Mouse (Mus musculus) neural tube, embryonic 13.5 days (tissue): Measurements from ENCODE around the gene Ap1s1. TPM values are rescaled to one million over a fixed set of nuclear protein-coding genes. Genes with fewer than 3 reads are reported as not detected.

Experiments
- ATAC-seq: fragments of 200-750 bp; cut with Nextera tagmentation; 2 replicates; pipeline ENCODE4 v1.8.0; 2017; ENCODE audit warnings: low read depth, mild to moderate bottlenecking, moderate TSS enrichment, moderate library complexity
- H3K27ac ChIP-seq: fragments of 300-500 bp; sonication (generic); replicated peaks from 2 replicates; pipeline ENCODE4 v1.5.1; 2015; ENCODE audit warnings: moderate library complexity, mild to moderate bottlenecking, inconsistent platforms
- H3K27me3 ChIP-seq: fragments of 300-500 bp; sonication (generic); 2 replicates; pipeline ENCODE4 v1.6.1; 2015; ENCODE audit warnings: mild to moderate bottlenecking, inconsistent platforms
- H3K36me3 ChIP-seq: fragments of 300-500 bp; sonication (generic); 2 replicates; pipeline ENCODE4 v1.6.1; 2015; ENCODE audit warnings: mild to moderate bottlenecking, inconsistent platforms
- H3K4me1 ChIP-seq: fragments of 300-500 bp; sonication (generic); replicated peaks from 2 replicates; pipeline ENCODE4 v1.6.1; 2015; ENCODE audit warnings: inconsistent platforms
- H3K4me2 ChIP-seq: fragments of 300-500 bp; sonication (generic); 2 replicates; pipeline ENCODE4 v1.6.1; 2015; ENCODE audit warnings: inconsistent platforms, mild to moderate bottlenecking, moderate library complexity
- H3K4me3 ChIP-seq: fragments of 300-500 bp; sonication (generic); 2 replicates; pipeline ENCODE4 v1.5.1; 2015; ENCODE audit warnings: mild to moderate bottlenecking, inconsistent platforms
- H3K9ac ChIP-seq: fragments of 300-500 bp; sonication (generic); 2 replicates; pipeline ENCODE4 v1.6.1; 2015; ENCODE audit warnings: moderate library complexity, mild to moderate bottlenecking, inconsistent platforms
- H3K9me3 ChIP-seq: fragments of 300-500 bp; sonication (generic); 2 replicates; pipeline ENCODE4 v1.6.1; 2016; ENCODE audit warnings: inconsistent platforms
- WGBS: fragments of 180-500 bp; shearing (Covaris S2); methylation state at CpG from one replicate; pipeline ENCODE4 v1.1.7; 2015; 5-methylcytosine and 5-hydroxymethylcytosine counted together
- polyA plus RNA-seq: library from polyadenylated mRNA; unstranded; fragments of >200 nt; fragmentation: Nextera tagmentation; extraction: Ambion mirVana; gene quantifications from 2 replicates; pipeline ENCODE4 v1.2.1, GENCODE M21; 2015

Gene Ap1s1
- polyA plus RNA-seq, 1 experiment from 2014 or later, result 207 TPM

DNA sequence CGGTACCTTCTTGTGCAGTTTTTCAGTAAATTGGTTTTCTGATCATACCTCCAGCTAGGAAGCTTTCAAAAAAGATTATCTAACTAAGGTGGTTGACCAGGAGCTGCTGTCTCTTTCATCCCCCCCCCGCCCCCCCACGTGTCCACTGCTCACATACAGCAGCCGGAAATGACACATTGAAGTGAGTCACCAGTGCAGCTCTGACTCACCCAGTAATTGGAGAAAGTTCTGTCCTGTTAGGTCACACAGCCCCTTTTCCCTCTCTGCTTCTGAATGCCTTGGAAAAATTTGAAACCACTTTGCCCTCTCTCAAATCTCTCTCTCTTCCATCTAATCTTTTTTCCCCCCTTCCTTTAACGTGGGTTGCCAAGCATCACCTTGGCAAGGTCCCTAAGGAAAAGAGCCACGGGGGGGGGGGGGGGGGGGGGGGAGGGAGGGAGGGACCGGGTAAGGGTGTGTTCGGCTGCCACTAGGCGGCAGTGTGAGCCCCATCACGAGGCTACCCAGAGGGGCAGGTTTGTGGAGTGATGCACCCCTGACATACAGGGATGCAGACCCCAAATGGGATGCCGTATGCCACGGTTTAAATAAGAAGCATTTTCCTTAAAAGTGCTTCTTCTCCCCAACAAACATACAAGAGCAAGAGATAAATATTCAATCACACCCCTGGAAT is 16.0 kb upstream of the Ap1s1 start:
- H3K27me3 ChIP-seq, result no peaks in the 10 kb centered on the region
- no peak overlapping the region for H3K4me3 ChIP-seq
- 34% methylated on average over 11 of the region's 12 CpGs for WGBS
- H3K4me2 ChIP-seq, result no peak overlapping the region
- ATAC-seq, result no peak
- H3K4me1 ChIP-seq, result no peaks in the 10 kb centered on the region
- no peak overlapping the region for H3K27ac ChIP-seq
- no peaks in the 10 kb centered on the region for H3K36me3 ChIP-seq
- no peak overlapping the region for H3K9ac ChIP-seq
- H3K9me3 ChIP-seq, result no peaks in the 10 kb centered on the region

DNA sequence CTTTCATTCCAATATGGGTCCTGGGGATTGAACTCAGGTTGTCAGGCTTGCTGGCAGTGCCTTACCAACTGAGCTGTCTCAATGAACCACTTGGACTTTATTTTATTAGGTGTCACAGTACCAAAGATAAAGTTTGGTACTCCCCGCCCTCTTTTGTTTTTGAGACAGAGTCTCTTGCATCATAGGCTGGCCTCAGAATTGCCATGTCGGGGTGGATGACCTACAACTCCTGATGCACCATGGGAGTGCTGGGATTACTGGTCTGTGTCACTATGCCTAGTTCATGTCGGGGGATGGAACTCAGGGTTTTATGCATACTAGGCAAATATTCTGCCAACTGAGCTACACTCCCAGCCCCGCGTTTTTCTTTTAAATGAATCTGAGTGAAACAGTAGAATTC is 8.9 kb upstream of the Ap1s1 start:
- no peaks in the 10 kb centered on the region for H3K9me3 ChIP-seq
- ATAC-seq, result no peak
- no peaks in the 10 kb centered on the region for H3K27me3 ChIP-seq
- no peak overlapping the region for H3K4me2 ChIP-seq
- H3K4me1 ChIP-seq, result peaks cover 9% of the 10 kb centered on the region; the same call in 1 of the 2 replicates
- WGBS, result 86% methylated on average over 5 of the region's 5 CpGs
- H3K4me3 ChIP-seq, result no peak overlapping the region
- no peak overlapping the region for H3K9ac ChIP-seq
- H3K27ac ChIP-seq, result no peak overlapping the region
- no peaks in the 10 kb centered on the region for H3K36me3 ChIP-seq

DNA sequence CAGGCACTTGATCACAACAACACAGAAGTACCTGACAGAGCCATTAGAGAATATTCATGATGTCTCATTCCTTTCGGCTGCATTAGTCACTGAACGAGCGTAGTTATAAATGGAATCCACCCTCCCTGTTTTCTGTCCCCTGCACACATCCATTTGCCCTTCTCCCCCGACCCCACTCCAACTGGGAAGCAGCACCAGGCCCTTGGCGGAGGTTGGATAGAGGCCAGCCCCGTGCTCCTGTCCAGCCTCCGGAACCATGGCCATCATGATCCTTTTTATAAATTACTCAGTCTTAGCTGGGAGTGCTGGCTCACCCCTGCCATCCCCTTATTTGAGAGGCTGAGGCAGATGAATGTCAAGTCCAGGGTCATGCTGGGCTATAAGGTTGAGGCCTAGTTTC is 8.4 kb upstream of the Ap1s1 start:
- no peak overlapping the region for H3K4me3 ChIP-seq
- no peak overlapping the region for H3K27ac ChIP-seq
- no peak overlapping the region for H3K9ac ChIP-seq
- no peaks in the 10 kb centered on the region for H3K27me3 ChIP-seq
- H3K9me3 ChIP-seq, result no peaks in the 10 kb centered on the region
- no peaks in the 10 kb centered on the region for H3K36me3 ChIP-seq
- ATAC-seq, result no peak
- no peak overlapping the region for H3K4me2 ChIP-seq
- peaks cover 9% of the 10 kb centered on the region; the same call in 1 of the 2 replicates for H3K4me1 ChIP-seq
- 88% methylated on average over 7 of the region's 7 CpGs for WGBS

DNA sequence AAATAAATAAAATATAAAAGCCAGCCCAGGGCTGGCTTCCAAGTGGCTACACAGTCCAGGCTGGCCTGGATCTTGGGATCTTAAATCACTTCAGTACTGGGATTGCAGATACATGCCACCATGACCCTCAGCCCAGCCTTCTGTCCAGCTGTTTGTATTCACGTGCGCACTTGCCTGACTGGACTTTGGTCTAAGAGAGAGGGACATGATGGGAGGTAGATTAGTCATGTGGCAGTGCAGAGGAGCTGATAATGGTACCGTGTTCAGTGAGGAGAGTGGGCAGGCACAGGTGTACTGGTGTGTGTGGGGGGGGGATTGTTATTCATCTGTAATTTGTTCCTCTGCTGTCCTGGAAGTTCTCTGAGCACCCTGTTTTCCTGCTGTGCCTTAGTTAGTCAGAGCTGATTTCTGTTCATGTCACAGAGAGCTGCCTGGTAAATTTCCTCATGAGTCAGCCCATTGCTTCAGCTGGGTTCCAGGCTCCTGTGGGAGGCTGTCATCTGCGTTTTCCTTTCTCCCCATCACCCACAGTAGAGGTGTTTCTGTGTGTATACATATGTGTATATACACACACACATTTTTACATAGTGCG is 6.1 kb upstream of the Ap1s1 start:
- Histone ChIP-seq H3K4me2 (no peak overlapping the region), H3K9ac (no peak overlapping the region), H3K4me1 (peaks cover 9% of the 10 kb centered on the region; the same call in 1 of the 2 replicates), H3K27ac (no peak overlapping the region), H3K9me3 (no peaks in the 10 kb centered on the region), H3K4me3 (no peak overlapping the region), H3K36me3 (no peaks in the 10 kb centered on the region), H3K27me3 (no peaks in the 10 kb centered on the region)
- 87% methylated on average over 5 of the region's 5 CpGs for WGBS
- no peak for ATAC-seq

DNA sequence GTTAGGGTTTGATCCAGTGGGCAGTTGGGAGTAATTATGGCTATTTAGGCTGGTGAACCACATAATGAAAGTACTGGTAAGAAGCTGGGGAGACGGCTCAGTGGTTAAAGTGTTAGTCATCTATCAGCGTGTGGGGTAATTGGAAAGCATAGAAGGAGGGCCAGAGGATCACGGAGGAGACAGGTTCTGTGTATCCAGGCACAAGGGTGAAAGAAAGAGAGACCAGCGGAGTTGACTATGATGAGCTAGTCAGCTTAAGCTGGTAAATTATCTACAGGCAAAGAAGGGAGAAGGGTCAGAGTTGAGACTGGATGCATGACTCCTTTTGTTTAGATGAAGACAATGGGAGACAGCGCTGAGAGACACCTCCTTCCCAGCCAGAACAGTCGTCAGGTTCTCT is 5.2 kb upstream of the Ap1s1 start:
- no peaks in the 10 kb centered on the region for H3K9me3 ChIP-seq
- no peaks in the 10 kb centered on the region for H3K27me3 ChIP-seq
- no peak overlapping the region for H3K27ac ChIP-seq
- no peak overlapping the region for H3K4me3 ChIP-seq
- ATAC-seq, result no peak
- WGBS, result 26% methylated on average over 6 of the region's 6 CpGs
- no peak overlapping the region for H3K9ac ChIP-seq
- H3K36me3 ChIP-seq, result no peaks in the 10 kb centered on the region
- peaks cover 15% of the 10 kb centered on the region for H3K4me1 ChIP-seq
- no peak overlapping the region for H3K4me2 ChIP-seq

DNA sequence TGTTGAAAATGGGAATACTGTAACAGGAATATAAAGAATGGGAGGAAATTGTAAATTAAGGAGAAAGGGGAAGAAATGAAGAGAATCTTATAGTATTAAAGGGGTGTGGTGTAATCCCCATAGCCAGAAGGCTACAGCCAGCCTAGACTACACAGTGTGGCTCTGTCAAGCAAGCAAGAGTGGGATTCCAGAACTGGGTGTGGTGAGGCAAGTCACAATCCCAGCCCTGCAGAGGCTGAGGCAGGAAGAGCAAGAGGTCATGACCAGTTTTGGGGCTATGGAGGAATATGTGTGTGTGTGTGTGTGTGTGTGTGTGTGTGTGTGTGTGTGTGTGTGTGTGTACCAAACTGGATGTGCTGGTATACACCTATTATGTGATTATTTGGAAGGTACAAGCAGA is 1.1 kb upstream of the Ap1s1 start:
- no peaks in the 10 kb centered on the region for H3K9me3 ChIP-seq
- no peak overlapping the region for H3K9ac ChIP-seq
- H3K36me3 ChIP-seq, result peaks cover 10% of the 10 kb centered on the region
- H3K4me3 ChIP-seq, result no peak overlapping the region
- H3K4me2 ChIP-seq, result no peak overlapping the region
- no peak for ATAC-seq
- H3K4me1 ChIP-seq, result peaks cover 26% of the 10 kb centered on the region
- no peak overlapping the region for H3K27ac ChIP-seq
- no peaks in the 10 kb centered on the region for H3K27me3 ChIP-seq

DNA sequence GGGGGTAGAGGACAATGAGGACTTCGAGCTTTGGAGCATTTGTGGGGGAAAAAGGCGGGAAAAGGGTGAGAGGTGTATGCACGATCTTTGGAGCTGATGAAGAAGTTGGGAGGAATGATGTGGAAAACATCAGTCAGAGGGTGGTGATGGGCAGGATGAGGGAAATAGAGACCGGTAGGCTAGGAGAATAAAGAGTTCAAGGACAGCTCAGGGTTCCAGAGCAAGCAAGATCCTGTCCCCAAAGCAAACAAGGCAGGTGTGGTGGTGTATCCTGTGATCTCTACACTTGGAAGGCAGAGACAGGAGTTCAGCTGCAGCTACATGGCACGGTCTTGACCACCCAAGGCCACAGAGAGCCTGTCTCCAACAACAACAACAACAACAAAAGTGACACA is 386 bp upstream of the Ap1s1 start:
- H3K36me3 ChIP-seq, result peaks cover 17% of the 10 kb centered on the region
- peak overlapping the region; percentile 64 for H3K27ac ChIP-seq
- no peaks in the 10 kb centered on the region for H3K27me3 ChIP-seq
- H3K9ac ChIP-seq, result peak overlapping the region; percentile 41
- peak overlapping the region; percentile 92 for H3K4me2 ChIP-seq
- H3K4me1 ChIP-seq, result peaks cover 24% of the 10 kb centered on the region
- 24% methylated on average over 5 of the region's 5 CpGs for WGBS
- H3K9me3 ChIP-seq, result no peaks in the 10 kb centered on the region
- ATAC-seq, result no peak; the same call in 1 of the 2 replicates
- peak overlapping the region; percentile 82 for H3K4me3 ChIP-seq

DNA sequence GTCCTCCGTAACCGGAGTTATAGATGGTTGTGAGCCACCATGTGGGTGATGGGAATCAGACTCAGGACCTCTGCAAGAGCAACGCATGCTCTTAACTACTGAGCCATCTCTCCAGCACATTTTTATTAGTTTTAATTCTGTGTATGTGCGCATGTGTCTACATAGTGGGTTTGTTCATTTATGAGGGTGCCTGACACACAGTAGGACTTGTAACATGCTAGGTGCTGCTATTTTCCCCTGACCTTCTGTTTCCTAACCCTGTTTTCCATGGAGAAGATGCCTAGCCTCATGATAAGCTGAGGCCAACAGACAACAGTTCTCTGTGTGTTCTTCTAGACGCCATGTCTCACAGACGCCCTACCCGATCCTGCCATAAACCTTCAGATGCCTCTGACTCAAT is 1.9 kb downstream of the Ap1s1 start:
- Histone ChIP-seq H3K27ac (no peak overlapping the region), H3K4me2 (no peak overlapping the region), H3K4me1 (peaks cover 16% of the 10 kb centered on the region), H3K4me3 (no peak overlapping the region), H3K9ac (no peak overlapping the region), H3K36me3 (peaks cover 38% of the 10 kb centered on the region), H3K27me3 (no peaks in the 10 kb centered on the region), H3K9me3 (no peaks in the 10 kb centered on the region)
- WGBS, result 94% methylated on average over 7 of the region's 7 CpGs
- no peak for ATAC-seq

DNA sequence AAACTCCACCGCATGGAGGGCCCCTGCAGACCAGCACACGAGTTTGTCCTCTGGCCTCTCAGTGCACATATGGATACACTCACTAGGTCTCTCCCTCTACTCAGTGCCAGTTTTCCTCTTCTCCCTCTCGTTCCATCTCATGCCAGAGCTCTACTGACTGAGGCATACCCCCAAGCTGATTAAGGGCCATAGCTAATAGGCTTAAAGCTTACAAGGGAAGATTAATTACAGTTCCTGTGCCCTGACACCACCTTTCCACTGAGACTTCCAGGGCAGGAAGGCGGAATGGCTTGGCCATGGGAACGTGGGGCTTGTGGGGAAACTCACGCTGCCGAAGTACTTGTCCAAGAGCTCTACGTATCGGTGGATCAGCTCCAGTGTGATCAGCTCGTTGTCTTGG is 4.5 kb downstream of the Ap1s1 start:
- WGBS, result 87% methylated on average over 10 of the region's 10 CpGs

DNA sequence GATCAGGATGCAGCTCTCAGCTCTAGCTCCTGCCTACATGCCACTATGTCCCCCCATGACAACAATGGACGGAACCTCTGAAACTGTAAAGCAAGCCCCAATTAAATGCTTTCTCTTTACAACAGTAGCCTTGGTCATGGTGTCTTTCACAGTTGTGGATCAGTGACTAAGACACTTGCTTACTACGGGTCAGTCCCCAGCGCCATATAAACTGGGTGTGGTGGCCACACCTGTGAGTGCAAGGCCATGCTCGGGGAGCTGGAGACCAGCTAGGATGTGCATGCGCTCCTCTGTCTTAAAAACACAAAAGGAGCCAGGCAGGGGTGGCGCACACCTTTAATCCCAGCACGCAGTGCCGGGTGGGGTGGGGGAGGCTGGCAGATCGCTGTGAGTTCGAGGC is 6.5 kb downstream of the Ap1s1 start:
- H3K4me3 ChIP-seq, result no peak overlapping the region
- peaks cover 84% of the 10 kb centered on the region for H3K36me3 ChIP-seq
- peaks cover 6% of the 10 kb centered on the region; the same call in 1 of the 2 replicates for H3K27me3 ChIP-seq
- ATAC-seq, result no peak
- H3K4me2 ChIP-seq, result no peak overlapping the region
- no peaks in the 10 kb centered on the region for H3K9me3 ChIP-seq
- no peak overlapping the region for H3K27ac ChIP-seq
- 94% methylated on average over 10 of the region's 10 CpGs for WGBS
- H3K4me1 ChIP-seq, result peaks cover under 1% of the 10 kb centered on the region; the same call in 1 of the 2 replicates
- H3K9ac ChIP-seq, result no peak overlapping the region

More for the DNA sequence above, 4.5 kb downstream of the Ap1s1 start:
- H3K9me3 ChIP-seq, result no peaks in the 10 kb centered on the region
- no peak overlapping the region for H3K27ac ChIP-seq
- no peak for ATAC-seq
- H3K27me3 ChIP-seq, result no peaks in the 10 kb centered on the region
- H3K9ac ChIP-seq, result no peak overlapping the region
- H3K36me3 ChIP-seq, result peaks cover 64% of the 10 kb centered on the region
- H3K4me3 ChIP-seq, result no peak overlapping the region
- H3K4me1 ChIP-seq, result peaks cover 13% of the 10 kb centered on the region
- H3K4me2 ChIP-seq, result no peak overlapping the region

DNA sequence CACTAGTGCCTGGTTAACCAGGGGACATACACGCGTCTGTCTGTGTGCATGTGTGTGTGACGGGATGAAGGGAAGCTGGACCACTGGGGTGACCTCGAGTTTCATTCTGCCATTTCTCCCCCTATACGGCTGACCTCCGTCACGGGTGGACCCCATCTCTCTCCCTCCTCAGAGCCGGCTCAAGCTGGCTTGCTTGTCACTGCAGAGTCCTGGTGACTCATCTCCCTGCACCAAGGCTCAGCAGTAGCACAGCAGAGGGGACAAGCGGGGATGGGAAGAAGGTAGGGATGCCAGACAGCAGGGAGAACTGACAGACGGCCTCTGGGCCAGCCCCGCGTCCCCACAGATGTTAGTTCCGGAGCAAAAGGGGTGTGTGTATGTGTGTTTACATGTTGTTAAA is 9.7 kb downstream of the Ap1s1 start:
- Histone ChIP-seq H3K4me1 (peaks cover 14% of the 10 kb centered on the region), H3K27me3 (peaks cover 29% of the 10 kb centered on the region), H3K27ac (no peak overlapping the region), H3K36me3 (peaks cover 66% of the 10 kb centered on the region), H3K4me3 (no peak overlapping the region), H3K4me2 (no peak overlapping the region), H3K9ac (no peak overlapping the region), H3K9me3 (no peaks in the 10 kb centered on the region)
- 87% methylated on average over 12 of the region's 13 CpGs for WGBS
- ATAC-seq, result no peak

DNA sequence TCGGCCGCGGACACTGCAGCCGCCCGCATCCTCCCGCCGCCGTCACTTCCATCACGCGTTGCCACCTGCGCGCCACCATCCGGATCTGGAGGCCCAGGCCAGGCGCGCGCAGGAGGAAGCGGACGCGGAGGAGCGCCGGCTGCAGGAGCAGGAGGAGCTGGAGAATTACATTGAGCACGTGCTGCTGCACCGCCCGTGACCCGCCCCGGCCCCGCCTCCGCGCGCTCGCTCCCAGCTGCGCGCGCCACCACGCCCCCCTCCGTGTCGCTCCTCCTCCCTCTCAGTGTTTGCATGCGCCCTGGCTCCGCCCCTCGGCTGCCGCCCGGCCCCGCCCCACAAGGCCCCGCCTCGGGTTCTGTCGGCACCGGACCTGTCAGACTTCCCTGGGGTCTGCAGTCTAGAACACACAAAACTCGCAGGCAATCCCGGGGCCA is 13.3 kb downstream of the Ap1s1 start:
- peak overlapping the region; percentile 72 for H3K9ac ChIP-seq
- WGBS, result 0% methylated on average over 40 of the region's 49 CpGs
- H3K27me3 ChIP-seq, result peaks cover 61% of the 10 kb centered on the region
- H3K4me1 ChIP-seq, result peaks cover 38% of the 10 kb centered on the region
- H3K36me3 ChIP-seq, result peaks cover 32% of the 10 kb centered on the region
- no peak overlapping the region for H3K27ac ChIP-seq
- ATAC-seq, result peak; percentile 71
- H3K4me2 ChIP-seq, result peak overlapping the region; percentile 100
- H3K4me3 ChIP-seq, result peak overlapping the region; percentile 48
- H3K9me3 ChIP-seq, result no peaks in the 10 kb centered on the region

DNA sequence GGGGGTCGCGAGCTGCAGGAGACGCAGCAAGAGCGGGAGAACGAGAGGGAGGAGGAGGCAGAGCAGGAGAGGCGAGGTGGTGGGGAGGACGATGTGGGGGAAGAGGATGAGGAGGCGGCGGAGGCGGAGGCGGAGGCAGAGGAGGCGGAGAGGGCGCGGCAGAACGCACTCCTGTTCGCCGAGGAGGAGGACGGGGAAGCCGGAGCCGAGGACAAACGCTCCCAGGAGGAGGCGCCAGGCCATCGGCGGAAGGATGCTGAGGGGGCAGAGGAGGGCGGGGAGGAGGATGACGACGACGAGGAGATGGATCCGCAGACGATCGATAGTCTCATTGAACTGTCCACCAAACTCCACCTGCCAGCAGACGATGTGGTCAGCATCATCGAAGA is 13.9 kb downstream of the Ap1s1 start:
- peak overlapping the region; percentile 48 for H3K4me3 ChIP-seq
- H3K27ac ChIP-seq, result no peak overlapping the region
- peak; percentile 2; the same call in 1 of the 2 replicates for ATAC-seq
- peaks cover 26% of the 10 kb centered on the region for H3K36me3 ChIP-seq
- peak overlapping the region; percentile 72 for H3K9ac ChIP-seq
- H3K9me3 ChIP-seq, result no peaks in the 10 kb centered on the region
- peaks cover 38% of the 10 kb centered on the region for H3K4me1 ChIP-seq
- peaks cover 67% of the 10 kb centered on the region for H3K27me3 ChIP-seq
- WGBS, result 0% methylated on average over 32 of the region's 33 CpGs
- H3K4me2 ChIP-seq, result peak overlapping the region; percentile 100
